Mouse (Mus musculus) olfactory bulb, adult 2 months (tissue): ENCODE data around the gene Zbed5. TPM values are rescaled to one million over a fixed set of nuclear protein-coding genes. Genes with fewer than 3 reads are reported as not detected.
"Not testable (repeated sequence)": the region's sequence is repeated elsewhere in the genome, so short reads cannot be mapped to it uniquely, and the experiment has no call there.

ENCODE experiments used
- H3K27ac ChIP-seq: fragments of 200-500 bp; 2 replicates; pipeline ENCODE4 v1.5.1; 2012; ENCODE audit warnings: low read depth, low read length; ENCODE audit not compliant: insufficient read depth
- H3K4me1 ChIP-seq: fragments of 200-500 bp; 2 replicates; pipeline ENCODE4 v1.6.1; 2012; ENCODE audit warnings: low read length; ENCODE audit not compliant: control insufficient read depth, insufficient read depth
- H3K4me3 ChIP-seq: fragments of 200-500 bp; 2 replicates; pipeline ENCODE4 v1.5.1; 2012; ENCODE audit warnings: mild to moderate bottlenecking, low read depth, low read length, moderate library complexity; ENCODE audit not compliant: insufficient read depth
- CTCF ChIP-seq: fragments of 200-500 bp; IDR thresholded peaks from 2 replicates; pipeline ENCODE4 v1.5.1; 2012; ENCODE audit warnings: low read depth, mild to moderate bottlenecking, low read length, moderate library complexity; ENCODE audit not compliant: insufficient read depth
- POLR2A ChIP-seq: fragments of 200-500 bp; IDR thresholded peaks from 2 replicates; pipeline ENCODE4 v1.6.1; 2012; ENCODE audit warnings: mild to moderate bottlenecking, low read depth, low read length, moderate library complexity; ENCODE audit not compliant: insufficient read depth
- WGBS: fragments of 180-500 bp; shearing (Covaris S2); methylation state at CpG from one replicate; pipeline ENCODE4 v1.1.7; 2018; 5-methylcytosine and 5-hydroxymethylcytosine counted together
- polyA plus RNA-seq: library from polyadenylated mRNA; stranded (reverse); fragments of >200 nt; gene quantifications from 2 replicates; pipeline ENCODE4 v1.2.4, GENCODE M21; 2012; ENCODE audit warnings: low replicate concordance; ENCODE audit not compliant: missing spikeins, insufficient read depth, insufficient read length

The Zbed5 gene
- polyA plus RNA-seq, 1 experiment = not detected

DNA sequence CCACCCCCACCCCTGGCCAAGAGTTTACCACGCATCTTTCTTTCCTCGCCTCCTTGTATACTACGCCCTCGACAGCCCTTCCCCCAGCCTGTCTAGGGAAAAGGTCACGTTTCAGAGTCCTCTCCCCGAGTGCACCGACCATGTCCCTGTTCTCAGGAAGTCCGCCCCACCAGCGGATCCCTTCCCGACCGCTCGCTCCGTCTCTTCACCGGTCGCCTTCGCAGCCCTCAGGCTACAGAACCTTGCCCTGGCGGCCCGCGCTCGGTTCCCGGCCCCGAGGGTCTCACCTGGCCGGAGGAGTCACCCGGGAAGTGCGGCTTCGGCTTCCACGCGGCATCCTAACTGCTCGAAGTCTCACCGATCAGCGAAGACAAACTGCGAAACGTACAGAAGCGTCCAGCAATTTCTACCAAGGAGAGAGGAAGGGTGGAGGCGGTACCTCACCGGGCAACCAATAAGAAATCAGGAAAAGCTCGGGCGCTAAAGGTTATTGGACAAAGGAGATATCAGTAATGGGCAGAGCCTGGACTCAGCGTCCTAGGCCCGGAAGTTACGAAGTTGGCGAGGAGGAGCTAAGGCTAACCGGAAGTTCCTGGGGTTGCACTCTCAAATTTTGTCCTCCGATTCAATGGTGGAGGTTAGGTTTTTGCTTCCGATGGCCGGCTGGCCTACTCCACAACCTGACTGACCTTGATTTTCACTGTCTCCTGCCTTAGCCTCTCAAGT lies 8.4 kb upstream of the Zbed5 start, which contains the start of gene Chchd2:
Gene Chchd2, minus strand, starts transcription at position 560 of the 726 bp plus-strand sequence.
- Histone ChIP-seq H3K27ac (peak within 1 kb of the TSS; percentile 94), H3K4me3 (peak within 1 kb of the TSS; percentile 99), H3K4me1 (peaks cover 6% of the 10 kb centered on the region; the same call in 1 of the 2 replicates)
- under 1% methylated on average over 46 of the region's 46 CpGs for WGBS
- peak; percentile 92 for TF ChIP-seq POLR2A
- TF ChIP-seq CTCF = no peak

DNA sequence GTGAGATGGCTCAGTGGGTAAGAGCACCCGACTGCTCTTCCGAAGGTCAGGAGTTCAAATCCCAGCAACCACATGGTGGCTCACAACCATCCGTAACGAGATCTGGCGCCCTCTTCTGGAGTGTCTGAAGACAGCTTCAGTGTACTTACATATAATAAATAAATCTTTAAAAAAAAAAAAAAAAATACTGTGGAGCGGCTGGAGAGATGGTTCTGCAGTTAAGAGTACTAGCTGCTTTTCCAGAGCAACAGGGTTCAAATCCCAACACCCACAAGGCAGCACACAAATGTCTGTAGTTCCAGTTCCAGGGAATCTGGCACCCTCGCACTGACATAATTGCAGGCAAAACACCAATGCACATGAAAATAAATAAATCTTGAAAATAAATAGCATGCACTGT lies 5.1 kb upstream of the Zbed5 start:
- not testable (repeated sequence) for H3K27ac ChIP-seq, H3K4me1 ChIP-seq, H3K4me3 ChIP-seq
- WGBS = 62% methylated on average over 7 of the region's 7 CpGs

DNA sequence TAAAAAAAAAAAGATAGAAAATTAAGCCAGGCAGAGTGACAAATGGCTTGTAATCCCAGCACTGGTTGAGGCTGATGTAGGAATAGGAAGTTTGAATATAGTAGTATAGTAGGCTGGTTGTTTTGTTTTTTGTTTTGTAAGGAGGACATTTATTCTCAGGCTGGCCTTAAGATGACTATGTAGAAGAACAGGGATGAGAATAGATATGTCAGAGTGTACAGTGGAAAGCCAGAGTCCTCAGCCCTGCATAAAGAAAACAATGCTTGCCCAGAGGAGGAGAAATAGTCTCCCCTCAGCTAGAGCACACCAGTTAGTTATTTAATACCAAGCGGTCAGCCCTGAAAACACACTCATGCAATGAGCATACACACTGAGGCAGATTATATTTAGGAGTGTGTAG lies 2.9 kb downstream of the Zbed5 start, which contains the start of gene Phkg1:
Gene Phkg1, minus strand, starts transcription at position 101 of the 400 bp plus-strand sequence.
- H3K4me3 ChIP-seq = no peak within 1 kb of the TSS
- H3K4me1 ChIP-seq = no peaks in the 10 kb centered on the region
- TF ChIP-seq POLR2A (no peak), CTCF (no peak)
- no peak within 1 kb of the TSS for H3K27ac ChIP-seq
- 100% methylated on average over 1 of the region's 1 CpGs for WGBS

DNA sequence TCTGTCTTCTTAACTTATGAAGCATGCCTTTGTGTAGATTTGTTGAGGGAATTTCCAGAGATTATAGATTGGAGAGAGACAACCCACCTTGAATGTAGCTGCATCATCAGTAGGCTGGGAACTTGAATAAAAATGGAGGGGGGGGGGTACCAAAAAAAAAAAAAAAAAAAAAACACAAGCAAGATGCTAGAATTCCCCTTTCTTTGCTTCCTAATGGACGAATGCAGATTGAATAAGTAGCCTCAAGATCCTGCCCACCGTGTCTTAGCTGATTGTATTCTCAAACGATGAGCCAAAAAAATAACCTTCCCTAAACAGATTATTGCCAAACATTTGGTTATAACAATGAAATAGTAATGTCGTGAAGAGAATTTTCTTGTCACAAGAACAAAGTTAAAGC lies 12.3 kb downstream of the Zbed5 start:
- no peak overlapping the region for H3K4me3 ChIP-seq
- 0 out of 2 replicates have a peak overlapping the region, but pooled peaks have one; percentile 22 for H3K27ac ChIP-seq
- TF ChIP-seq CTCF (no peak), POLR2A (no peak)
- H3K4me1 ChIP-seq = 0 out of 2 replicates have a peak, but pooled peaks cover 4% of the 10 kb centered on the region
- 10% methylated on average over 4 of the region's 4 CpGs for WGBS

DNA sequence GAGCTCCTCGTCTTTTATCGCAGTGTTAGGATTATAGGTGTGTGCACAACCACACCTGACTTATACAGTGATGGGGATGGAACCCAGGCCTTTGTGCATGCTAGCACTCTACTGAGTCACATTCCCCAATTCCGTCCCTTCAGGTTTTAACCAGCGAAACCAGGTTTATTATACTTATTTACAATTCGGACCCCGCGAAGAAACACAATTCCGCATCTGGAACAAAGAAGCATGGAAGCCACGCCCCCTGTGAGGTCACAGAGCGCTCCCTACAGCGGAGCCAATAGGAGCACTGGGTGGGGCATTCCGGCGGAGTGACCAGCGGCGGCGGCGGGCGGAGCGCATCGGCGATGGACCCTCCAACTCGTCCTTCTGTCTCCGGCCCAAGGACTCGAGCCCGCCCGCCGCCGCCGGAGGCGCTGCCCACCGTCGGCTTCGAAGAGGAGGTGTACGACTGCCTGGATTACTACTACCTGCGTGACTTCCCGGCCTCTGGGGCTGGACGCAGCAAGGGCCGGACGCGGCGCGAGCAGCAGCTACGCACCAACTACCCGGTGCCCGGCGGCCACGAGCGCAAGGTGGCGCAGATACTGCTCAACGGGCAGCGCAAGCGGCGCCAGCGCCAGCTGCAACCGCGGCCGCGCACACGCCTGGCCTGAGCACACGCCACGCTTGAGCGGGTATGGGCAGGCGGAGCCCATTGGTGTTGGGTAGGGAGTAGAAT lies 12.9 kb downstream of the Zbed5 start, which contains the start of gene Nupr1l:
Gene Nupr1l, plus strand, starts transcription at position 299 of the 724 bp plus-strand sequence.
- 0 out of 2 replicates have a peak, but pooled peaks cover 4% of the 10 kb centered on the region for H3K4me1 ChIP-seq
- peak within 1 kb of the TSS; percentile 81 for H3K4me3 ChIP-seq
- WGBS = under 1% methylated on average over 63 of the region's 63 CpGs
- H3K27ac ChIP-seq = peak within 1 kb of the TSS; percentile 78
- TF ChIP-seq CTCF = no peak
- TF ChIP-seq POLR2A = peak; percentile 83

DNA sequence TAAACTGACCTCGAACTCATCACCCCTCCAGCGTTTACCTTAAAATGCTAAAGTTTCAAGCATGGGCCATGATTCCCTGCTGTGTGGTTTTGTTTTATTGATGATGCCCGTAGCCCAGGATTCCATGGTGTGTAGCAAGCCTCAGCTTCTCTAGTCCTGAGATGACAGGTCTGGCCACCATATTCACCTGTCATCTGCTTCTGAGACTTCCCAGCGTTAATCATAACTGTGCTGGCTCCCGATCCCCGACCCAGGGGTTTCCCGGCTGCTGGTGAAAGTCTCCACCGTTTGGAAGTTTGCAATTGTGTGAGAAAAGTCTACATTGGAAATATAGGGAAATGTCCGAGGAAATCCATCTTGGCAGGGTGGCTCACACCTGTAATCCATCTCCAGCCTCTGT lies 13.6 kb downstream of the Zbed5 start:
- 0 out of 2 replicates have a peak, but pooled peaks cover 4% of the 10 kb centered on the region for H3K4me1 ChIP-seq
- WGBS = 72% methylated on average over 9 of the region's 9 CpGs
- H3K27ac ChIP-seq = no peak overlapping the region
- no peak overlapping the region; the same call in 1 of the 2 replicates for H3K4me3 ChIP-seq
- TF ChIP-seq CTCF (no peak), POLR2A (no peak)

DNA sequence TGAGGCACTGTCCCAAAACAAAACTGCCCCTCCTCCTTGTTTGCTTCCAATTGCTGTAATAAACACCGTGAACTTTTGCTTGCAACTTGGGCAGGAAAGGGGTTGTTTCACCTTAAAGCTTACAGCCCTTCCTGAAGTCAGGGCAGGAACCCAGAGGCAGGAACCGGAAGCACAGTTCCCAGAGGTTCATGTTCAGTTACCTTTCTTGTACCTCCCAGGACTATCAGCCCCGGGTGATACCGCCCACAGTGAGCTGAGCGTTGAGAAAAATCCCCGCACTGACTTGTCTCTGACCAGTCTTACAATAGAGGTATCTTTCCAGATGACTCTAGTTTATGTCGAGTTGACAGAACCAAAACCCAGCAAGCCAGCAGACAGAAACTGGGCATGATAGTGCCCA lies 14.1 kb downstream of the Zbed5 start:
- Histone ChIP-seq H3K4me1 (0 out of 2 replicates have a peak, but pooled peaks cover 4% of the 10 kb centered on the region), H3K27ac (no peak overlapping the region), H3K4me3 (no peak overlapping the region)
- 82% methylated on average over 7 of the region's 7 CpGs for WGBS
- TF ChIP-seq POLR2A = no peak
- no peak for TF ChIP-seq CTCF

DNA sequence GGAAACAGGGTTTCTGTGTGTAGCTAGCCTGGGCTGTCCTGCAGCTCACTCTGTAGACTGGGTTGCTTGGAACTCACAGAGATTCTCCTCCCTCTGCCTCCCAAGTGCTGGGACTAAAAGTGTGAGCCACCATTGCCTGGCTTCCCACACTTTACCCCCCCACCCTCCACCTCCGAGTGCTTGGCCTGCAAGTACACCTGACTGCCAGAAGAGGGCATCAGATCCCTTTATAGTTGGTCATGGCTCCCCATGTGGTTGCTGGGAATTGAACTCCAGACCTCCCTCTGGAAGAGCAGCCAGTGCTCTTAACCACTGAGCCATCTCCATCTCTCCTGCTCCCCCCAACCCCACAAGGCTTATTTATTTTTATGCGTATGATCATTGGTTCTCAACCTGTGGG lies 18.5 kb downstream of the Zbed5 start:
- TF ChIP-seq POLR2A = no peak
- TF ChIP-seq CTCF = no peak
- 31% methylated on average over 2 of the region's 2 CpGs for WGBS
- H3K27ac ChIP-seq = no peak overlapping the region
- H3K4me1 ChIP-seq = 0 out of 2 replicates have a peak, but pooled peaks cover 4% of the 10 kb centered on the region
- no peak overlapping the region for H3K4me3 ChIP-seq

DNA sequence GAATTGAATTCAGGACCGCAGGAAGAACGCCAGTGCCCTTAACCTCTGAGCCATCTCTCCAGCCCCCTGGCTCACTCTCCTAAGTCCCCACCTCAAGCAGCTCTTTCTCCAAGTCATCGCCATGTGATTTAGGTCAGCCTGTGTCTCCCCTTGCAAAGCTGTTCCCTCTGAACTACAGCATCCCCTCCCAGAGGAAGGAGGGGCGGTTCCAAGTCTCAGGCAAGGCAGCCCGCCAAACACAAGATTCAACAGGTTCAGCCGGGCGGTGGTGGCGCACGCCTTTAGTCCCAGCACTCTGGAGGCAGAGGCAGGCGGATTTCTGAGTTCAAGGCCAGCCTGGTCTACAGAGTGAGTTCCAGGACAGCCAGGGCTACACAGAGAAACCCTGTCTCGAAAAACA lies 20.0 kb downstream of the Zbed5 start:
- 86% methylated on average over 11 of the region's 11 CpGs for WGBS
- not testable (repeated sequence) for H3K4me3 ChIP-seq, H3K4me1 ChIP-seq

More for the DNA sequence above, 20.0 kb downstream of the Zbed5 start:
- H3K27ac ChIP-seq = not testable (repeated sequence)
